Mouse (Mus musculus) monocyte, adult 2 months (primary cell): ENCODE data around the gene Rbm17.
"Not testable (repeated sequence)": the region's sequence is repeated elsewhere in the genome, so short reads cannot be mapped to it uniquely, and the experiment has no call there.

Source experiments
- DNase-seq, 2 experiments: peaks; one replicate each; pipeline ENCODE4 v3.0.0; 2022; ENCODE audit warnings: low spot score in 2 of 2, low read depth in 1 of 2

Rbm17 gene

DNA sequence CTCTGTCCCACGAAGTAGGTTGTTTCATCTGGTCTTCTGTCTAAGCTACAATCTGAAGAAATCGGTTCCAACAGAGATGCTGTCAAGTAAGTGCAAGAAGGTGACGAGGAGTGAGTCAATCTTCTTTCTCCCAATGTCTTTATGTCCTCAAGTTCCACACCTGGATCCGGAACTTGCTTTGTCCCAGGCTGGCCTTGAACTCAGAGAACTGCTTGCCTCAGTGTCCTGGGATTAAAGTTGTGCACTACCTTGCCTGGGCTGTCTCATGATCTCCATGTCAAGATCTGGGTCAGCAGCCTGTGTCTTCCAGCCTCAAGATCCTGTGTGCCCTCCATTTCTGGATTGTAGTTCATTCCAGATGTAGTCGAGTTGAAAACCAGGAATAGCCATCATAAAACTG lies at the start of gene Rbm17:
Gene Rbm17, minus strand, starts transcription at position 101 of the 400 bp plus-strand sequence.
- DNase-seq, result no peak

DNA sequence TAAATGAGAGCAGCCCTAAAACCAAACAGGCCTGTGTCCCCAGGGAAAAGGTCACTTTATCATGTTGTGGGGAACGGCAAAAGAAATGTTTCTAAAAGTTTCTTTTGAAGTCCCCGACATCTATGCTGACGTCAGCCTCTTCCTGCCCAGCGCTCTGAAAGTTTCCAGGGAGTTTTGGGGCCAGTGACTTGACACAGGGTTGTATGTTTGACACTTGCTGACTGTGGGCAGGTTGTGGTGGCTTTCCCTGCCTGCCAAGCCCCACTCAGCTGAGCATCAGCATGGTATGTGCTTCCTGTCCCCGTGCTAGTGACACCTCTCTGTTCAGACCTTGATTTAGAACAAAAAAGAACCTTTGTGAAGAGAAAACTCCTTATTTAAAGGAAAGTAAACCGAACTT lies 49.4 kb upstream of the Rbm17 start:
- DNase-seq, result no peak

DNA sequence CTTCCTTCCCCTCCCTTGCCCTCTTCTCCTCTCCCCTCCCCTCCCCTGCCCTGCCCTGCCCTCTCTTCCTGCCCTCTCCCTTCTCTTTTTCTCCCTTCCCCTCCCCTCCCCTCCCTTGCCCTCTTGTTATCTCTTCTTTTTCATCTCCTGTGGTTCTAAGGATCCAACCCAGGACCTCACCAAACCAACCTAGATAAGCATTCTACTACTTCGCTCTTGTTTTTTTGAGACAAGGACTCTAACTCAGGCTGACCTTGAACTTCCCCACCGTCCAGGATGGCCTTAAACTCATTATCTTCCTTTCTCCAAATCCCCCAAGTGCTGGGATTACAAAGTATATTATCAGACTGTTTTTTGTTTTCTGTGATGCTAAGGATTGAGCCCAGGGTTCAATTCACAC lies 48.8 kb upstream of the Rbm17 start:
- DNase-seq, result no peak

DNA sequence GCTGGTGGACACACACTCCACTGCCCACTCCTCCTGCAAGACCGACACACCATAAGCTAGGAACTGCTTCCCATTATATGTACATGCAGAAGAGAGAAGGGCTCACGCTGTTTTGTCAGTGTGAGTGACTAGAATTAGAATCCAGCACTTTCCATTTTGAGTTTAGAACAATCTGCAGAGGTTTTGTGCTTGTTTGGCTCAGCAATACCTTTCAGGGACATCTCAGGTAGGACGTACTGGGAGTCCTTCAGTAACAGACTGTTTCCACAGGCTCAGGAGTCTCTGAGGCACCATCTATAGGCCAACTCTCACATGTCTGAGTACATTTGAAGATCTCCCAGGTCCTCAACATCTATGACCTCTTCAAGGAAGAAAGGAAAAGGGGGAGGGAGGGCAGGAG lies 48.2 kb upstream of the Rbm17 start:
- DNase-seq, result no peak

DNA sequence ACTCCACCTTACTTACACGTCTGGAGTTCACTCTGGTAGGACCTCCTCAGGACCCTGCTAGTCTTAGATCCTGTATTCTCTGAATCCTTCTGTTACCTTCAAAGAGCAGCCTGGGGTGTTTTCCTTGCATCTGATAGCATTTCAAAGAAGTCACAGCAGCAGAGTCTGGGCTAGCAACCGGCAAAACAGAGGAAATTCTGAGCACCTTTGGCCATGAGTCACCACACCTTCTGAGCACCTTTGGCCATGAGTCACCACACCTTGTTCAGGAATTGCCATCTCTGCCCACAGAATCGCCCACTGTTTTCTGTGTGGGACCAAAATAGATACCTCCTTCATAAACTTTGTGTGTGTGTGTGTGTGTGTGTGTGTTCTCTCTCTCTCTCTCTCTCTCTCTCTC lies 47.5 kb upstream of the Rbm17 start:
- DNase-seq, result no peak

DNA sequence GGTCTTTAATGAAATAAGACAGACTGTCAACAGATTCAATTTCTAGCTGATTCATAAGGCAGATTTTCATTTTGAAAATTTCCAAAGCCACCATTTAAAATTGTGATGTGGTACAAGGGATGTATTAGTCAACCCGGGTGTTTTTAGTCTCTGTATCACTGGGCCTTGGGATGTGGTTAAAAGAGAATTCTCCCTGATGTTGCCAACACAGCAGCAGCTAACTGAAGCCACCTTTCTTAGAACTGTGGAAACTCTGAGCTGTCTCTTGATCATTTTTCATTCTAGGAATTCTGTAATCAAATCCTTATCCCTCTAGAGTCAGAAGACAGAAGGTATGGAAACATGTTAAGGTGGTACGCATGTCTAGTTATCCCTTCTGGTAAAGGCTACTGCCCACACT lies 41.3 kb upstream of the Rbm17 start:
- DNase-seq, result no peak

DNA sequence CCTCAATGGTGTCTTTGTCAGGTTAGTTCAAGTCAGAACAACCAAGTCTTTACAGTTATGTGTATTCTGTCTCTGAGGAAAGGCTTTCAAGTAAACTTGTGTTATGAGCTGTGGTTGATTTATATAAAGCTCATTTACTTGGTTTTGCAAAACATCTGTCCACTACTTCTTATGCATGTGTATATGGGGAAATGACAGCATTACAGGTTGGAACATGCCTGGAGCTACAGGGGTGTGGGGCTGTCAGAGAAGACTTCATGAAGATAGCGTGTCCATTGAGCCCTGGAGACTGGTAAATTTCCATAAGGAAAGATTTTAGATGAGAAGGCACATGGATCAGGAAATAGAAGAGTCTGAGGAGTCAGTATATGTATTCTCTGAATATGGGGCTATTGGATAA lies 40.1 kb upstream of the Rbm17 start:
- DNase-seq, result no peak

DNA sequence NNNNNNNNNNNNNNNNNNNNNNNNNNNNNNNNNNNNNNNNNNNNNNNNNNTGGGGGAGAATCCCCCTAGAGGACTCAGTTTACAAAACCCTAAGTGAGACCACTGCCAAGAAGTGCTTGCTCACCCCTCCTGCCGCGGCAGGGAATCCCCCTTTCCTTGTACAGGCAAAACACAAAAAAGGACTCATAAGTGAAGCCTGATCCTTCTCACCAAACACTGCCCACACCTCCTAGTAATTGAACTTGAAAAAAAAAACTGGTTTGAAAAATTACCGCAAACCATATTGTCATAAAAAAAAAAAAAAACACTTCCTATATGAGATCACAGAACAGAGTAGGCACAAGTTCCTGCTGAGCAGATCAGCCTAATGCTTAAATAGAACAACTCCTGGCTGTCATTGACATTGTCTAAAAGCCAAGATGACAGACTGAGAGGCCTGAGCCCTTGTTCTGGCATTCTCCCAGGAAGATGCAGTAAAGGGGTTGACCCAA lies 38.5 kb upstream of the Rbm17 start, which contains the start of gene Il2ra:
Gene Il2ra, plus strand, starts transcription at position 357 of the 491 bp plus-strand sequence.
- no peak for DNase-seq

DNA sequence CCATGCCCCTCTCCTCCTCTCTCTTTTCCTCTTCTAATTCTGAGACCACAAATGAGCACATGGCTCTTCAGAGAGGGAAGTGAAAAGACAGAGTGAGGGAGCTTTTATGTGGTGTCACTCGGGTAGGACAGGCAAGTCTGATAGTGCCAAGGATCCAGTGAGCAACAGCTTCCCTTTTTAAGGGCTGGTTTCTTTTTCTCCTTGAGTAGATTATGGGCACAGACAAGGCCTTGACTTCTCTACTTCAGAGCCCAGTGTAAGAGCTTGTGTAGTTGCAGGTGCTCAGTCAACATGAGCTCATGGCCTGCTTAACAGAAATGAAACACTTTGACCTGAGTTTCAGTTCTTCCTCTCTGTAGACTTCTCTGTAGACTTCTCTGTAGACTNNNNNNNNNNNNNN lies 33.2 kb upstream of the Rbm17 start:
- peak; percentile 15 to 33 for DNase-seq

DNA sequence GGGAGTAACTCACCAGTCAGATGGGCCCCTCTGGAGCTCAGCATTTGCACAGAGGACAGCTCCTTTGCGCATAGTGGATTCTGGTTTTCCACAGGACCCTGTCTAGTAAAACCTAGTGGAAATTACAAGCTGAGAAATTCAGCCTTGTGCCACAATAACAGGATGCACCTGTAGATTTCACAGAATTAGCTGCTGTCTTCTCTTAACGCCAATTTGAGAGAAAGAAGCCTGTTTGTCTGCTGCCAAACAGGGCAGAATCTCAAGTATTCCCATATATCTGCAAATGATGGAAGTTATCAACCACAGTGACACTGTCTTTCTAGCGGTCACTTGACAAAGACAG lies 32.2 kb upstream of the Rbm17 start:
- DNase-seq, result no peak

DNA sequence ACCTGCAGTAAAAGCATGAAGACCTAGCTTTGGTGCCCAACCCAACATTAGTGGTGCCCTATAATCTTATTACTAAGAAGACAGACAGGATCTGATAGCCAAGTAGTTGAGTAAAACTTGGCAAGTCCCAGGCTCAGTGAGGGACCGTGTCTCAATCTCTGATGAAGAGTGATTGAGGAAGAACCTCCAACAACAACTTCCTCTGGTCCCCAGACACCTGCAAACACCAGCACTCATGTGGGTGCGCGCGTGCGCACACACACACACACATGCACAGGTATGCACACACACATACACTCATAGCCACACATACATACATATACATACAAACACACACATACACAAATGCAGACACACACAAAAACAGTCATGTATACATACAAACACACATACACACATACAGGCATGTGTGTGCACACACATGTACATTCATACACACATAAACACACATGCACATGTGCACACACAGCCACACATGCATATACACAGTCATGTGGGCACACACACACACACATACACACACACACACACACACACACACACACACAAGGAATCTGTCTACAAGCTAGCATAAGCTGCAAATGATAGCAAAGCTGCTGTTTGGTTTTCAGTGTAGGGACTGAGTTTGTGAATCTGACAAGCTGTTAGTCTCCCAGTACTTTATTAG lies 31.7 kb upstream of the Rbm17 start:
- DNase-seq, result no peak

DNA sequence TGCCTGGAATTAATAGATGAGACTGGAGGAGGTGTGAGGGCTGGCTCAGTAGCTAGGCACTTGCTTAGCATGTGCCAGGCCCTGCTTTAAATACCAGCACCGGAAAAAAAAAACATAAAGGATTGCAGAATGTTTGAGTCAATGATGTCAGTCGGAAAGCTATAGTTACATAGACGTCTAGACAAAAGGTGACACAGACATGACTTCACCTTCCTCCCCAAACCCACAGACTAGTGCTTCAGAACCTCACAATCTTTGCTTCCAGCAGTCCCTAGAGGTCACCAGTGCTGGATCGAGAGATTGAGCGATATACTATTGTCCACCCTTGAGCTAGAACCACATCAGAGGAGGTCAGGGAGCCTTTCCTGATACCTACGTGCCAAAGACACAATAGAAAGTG lies 31.1 kb upstream of the Rbm17 start:
- no peak for DNase-seq

DNA sequence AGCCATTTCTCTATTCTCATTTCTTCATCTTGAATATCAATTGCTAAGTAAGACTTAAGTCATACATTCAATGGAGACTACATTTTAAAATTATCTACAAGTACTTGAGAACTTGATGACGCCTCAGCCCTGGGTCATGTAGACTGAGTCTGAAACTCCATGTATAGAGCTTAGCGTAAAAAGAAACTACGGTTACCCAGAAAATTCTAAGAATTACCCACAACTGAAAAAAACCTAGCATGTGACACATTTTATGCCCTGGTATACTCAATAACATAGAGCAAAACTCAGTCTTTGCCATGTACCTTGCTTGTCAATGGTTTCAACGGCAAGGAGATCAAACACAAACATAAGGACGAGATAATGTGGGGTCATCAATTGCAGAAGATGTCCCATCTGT lies 21.9 kb upstream of the Rbm17 start, which contains the start of gene Gm17490:
Gene Gm17490, minus strand, starts transcription at position 375 of the 400 bp plus-strand sequence.
- no peak for DNase-seq

DNA sequence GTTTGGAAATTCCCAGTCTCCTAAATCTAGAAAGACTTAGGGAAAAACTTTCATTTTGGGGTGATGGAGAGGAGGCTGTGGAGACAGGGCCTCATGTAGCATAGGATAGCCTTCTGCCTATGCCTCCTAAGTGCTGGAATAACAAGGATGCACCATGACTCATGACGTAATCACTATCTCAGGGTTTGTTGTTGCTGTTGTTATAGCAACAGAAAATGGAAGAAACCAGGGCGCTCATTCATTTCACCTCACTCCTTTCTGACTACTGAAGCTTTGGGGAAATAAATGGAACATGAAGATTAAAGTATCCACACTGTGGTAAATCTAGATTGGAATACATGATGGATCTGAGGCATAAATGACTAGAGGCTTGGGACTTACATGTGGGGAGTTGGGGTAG lies 19.8 kb upstream of the Rbm17 start:
- DNase-seq, result no peak

DNA sequence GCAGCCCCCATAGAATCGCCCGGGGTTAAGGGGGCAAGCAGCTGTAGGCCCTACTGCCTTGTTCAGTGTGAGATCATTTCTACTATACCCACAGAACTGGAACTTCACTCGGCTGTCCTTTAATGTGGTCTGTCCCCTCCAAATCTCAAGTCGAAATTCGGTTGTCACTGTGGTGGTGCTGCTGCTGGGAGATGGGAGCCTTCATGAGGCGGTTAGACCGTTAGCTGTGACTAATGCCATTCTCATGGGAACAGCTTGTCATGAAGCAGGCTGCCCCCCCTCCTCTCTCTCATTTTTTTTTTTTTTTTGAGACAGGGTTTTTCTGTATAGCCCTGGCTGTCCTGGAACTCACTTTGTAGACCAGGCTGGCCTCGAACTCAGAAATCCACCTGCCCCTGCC lies 19.2 kb upstream of the Rbm17 start:
- no peak for DNase-seq

DNA sequence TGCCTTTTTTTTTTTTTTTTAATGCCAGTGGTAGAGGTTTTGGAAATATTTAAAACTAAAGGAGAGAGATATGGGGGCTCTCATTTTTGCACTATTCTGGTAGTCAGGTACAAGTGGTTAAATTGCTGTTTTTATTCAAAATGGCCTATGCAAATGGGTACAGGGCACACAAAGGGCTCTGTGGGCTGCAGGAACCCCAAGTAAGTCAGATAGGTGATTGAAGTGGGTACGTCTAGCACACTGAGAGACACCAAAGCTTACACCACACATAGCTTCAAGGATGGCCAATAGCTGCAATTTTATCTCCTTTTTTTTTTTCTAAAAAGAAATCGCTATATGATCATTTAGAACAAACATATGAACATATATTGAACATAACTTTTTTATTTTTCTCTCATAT lies 15.6 kb upstream of the Rbm17 start:
- DNase-seq, result no peak

DNA sequence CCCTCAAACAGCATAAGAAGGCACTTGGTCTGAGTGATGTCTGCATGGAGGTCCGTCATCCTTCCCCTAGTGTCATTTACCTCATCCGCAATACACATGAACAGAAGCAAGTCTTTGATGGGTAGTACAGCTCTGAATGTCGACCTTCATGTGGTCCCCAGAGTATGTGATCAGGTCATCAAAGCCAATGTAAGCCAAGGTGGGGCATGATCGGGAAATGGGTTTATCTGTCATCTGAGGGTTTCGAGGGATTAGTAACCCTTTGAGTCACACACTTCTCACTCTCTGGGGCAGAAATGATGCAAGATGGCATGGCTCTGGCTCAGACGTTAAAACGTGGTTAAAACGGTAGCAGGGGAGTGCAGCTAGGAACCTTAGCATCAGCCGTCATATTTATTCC lies 12.9 kb upstream of the Rbm17 start:
- no peak for DNase-seq

DNA sequence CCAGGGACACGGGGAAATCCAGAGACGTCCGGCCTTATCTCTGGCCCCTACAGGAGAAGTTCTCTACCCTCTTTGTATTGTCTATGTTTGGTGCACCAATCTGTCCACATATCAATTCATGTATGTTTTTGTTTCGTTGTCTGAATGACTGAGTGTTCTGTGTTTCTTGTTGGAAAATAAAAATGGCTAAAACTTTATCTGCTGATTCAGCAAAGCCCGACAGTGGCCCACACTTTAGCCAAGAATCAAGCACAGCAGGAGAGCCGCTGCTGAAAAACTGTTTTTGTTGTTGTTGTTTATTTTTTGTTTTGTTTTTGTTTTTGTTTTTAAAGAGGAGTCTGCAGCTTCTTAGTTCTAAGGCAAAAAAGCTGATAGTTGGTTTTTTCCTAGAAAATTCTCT lies 9.0 kb upstream of the Rbm17 start:
- not testable (repeated sequence) for DNase-seq

DNA sequence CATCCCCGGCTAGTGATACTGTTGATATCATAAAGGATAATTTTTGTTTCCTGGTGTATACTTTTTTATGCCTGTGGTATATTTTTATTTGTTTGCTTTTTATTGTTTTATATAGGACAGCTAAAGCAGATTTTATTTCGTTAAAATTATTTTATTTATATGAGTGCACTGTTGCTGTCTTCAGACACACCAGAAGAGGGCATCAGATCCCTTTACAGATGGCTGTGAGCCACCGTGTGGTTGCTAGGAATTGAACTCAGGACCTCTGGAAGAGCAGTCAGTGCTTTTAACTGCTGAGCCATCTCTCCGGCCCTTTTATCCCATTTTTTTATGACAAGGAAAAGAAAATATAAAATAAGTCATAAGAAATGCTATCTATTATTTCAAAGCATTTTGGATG lies 2.8 kb upstream of the Rbm17 start:
- not testable (repeated sequence) for DNase-seq

DNA sequence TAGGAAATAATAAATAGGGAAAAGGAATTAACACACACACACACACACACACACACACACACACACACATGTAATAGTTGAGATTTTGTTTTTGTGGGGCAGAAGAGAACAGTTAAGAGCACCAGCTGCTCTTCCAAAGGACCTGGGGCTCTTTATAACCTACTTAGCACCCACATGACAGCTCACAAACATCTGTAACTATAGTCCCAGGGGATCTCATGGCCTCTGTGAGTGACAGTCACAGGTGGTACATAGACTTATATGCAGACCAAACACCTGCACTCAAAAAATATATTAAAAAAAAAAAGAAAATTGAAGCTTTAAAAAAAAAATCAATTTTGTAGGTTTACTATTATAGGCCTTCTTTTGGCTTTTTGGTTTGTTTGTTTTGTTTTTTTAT lies 958 bp upstream of the Rbm17 start:
- no peak for DNase-seq

DNA sequence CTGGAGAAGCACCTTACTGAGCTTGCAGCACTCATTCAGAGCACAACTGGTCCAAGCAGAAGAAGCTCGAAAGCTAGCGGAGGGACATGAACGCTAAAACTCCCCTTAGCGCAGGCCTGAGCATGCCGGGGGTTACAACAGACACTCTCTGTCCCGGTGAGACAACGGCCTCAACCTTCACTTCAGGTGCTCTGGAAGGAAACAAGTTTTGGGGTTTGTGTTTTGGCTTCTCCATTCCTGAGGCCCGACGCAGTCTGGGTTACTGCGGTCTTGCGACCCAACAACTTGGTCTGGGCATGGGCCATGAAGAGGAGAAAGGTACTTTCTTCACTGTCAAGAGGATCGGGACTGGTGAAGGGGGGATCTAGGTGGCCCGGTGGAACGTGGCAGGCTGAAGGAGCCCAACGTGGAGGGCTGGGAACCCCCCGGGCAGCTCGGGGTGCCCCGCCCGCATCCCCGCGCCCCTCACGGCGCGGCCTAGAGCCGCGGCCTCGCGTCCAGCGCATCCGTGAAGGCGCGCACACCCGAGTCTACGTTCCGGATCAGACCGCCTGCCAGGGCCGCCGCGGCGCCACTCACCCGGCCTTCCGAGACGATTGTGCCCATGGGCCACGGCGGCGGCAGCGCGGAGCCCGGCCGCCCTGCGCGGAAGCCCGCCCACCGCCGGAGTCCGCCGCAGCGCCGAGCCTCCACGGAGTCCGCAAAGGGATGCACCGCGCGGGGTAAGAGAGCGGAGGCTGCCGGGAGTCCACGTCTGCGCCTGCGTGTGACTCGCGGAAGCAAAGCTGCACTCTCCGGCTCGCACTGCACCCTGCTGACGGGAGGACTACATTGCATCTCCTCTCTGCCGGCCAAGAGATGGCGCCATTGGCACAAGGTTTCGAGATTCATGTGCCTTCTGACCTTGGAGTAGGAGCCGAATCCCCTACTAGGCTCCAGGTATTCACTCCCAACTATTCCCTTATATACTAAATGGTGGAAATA lies 1.2 kb downstream of the Rbm17 start:
- peak; percentile 81 to 90 for DNase-seq

DNA sequence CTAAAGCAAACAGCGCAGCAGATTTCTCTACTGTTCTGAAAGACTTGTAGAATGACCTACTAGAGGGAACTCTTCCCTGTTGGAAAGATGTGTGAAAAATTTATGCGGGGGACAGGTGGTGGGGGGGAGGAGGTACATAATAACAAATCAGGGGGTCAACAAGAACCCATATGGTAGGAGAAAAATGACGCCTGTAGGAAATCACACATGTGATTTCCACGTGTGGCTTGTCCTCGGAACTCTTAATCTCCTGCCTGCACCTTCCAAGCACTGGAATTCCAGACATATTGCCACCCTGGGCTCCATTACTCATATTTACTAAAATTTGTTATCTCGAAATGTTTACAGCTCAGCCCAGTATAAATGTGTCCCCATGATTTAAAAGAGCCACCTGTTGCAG lies 2.2 kb downstream of the Rbm17 start:
- no peak for DNase-seq
